Mouse (Mus musculus): ENCODE measurements around the gene Vasp.

DNA sequence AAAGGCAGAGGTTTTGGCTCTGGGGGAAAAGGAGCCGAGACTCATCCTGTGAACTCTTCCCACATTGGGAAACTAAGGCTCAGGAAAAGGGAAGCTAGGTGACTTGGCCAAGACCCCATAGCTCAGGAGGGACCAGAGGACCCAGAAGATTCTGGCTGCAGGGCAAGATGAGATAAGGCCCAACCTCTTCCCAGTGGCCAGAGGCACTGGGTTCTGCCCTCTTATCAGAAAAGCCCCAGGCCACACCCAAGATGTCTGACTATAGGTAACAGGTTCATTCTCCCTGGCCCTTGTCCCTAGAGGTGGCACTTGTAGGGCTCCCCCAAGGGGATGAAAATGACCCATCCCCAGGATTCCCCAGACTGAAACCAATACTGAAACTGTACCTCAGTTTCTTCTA lies 24.8 kb downstream of the Vasp start:
- TF ChIP-seq CTCF (IDR thresholded peaks at IDR 0.05; ENCODE audit: borderline replicate concordance, insufficient read depth, low read depth, low read length) (no peak), POLR2A (IDR thresholded peaks at IDR 0.05; ENCODE audit: borderline replicate concordance, insufficient read depth, low read length) (no peak)

Measured in cerebellum, adult 2 months (tissue).